Mouse (Mus musculus) liver, embryonic 11.5 days (tissue): Measurements from ENCODE around the gene Fam240a. TPM values are rescaled to one million over a fixed set of nuclear protein-coding genes. Genes with fewer than 3 reads are reported as not detected.

Source experiments
- ATAC-seq: fragments of 200-750 bp; cut with Nextera tagmentation; replicated peaks from 2 replicates; pipeline ENCODE4 v1.8.0; 2017; ENCODE audit warnings: moderate number of reproducible peaks, mild to moderate bottlenecking, moderate TSS enrichment, moderate library complexity; ENCODE audit not compliant: low FRiP score
- DNase-seq: peaks from one replicate; pipeline ENCODE4 v3.0.0-alpha.2; 2017; ENCODE audit warnings: low spot score
- H3K27ac ChIP-seq: fragments of 300-500 bp; sonication (generic); 2 replicates; pipeline ENCODE4 v1.5.1; 2014; ENCODE audit warnings: mild to moderate bottlenecking, low read depth, low read length, control low read depth
- H3K27me3 ChIP-seq: fragments of 300-500 bp; sonication (generic); replicated peaks from 2 replicates; pipeline ENCODE4 v1.6.1; 2014; ENCODE audit warnings: low read length, mixed read lengths; ENCODE audit not compliant: control insufficient read depth, insufficient read depth
- H3K36me3 ChIP-seq: fragments of 300-500 bp; sonication (generic); 2 replicates; pipeline ENCODE4 v1.6.1; 2014; ENCODE audit warnings: mild to moderate bottlenecking, low read length, moderate library complexity, mixed read lengths; ENCODE audit not compliant: control insufficient read depth, insufficient read depth
- H3K4me1 ChIP-seq: fragments of 300-500 bp; sonication (generic); replicated peaks from 2 replicates; pipeline ENCODE4 v1.6.1; 2014; ENCODE audit warnings: low read length, mixed read lengths; ENCODE audit not compliant: control insufficient read depth, insufficient read depth
- H3K4me2 ChIP-seq: fragments of 300-500 bp; sonication (generic); 2 replicates; pipeline ENCODE4 v1.6.1; 2014; ENCODE audit warnings: mild to moderate bottlenecking, control low read depth, moderate library complexity
- H3K4me3 ChIP-seq: fragments of 300-500 bp; sonication (generic); 2 replicates; pipeline ENCODE4 v1.5.1; 2014; ENCODE audit warnings: low read depth, low read length, control low read depth
- H3K9ac ChIP-seq: fragments of 300-500 bp; sonication (generic); 2 replicates; pipeline ENCODE4 v1.6.1; 2014; ENCODE audit warnings: low read depth, low read length, control low read depth
- H3K9me3 ChIP-seq: fragments of 300-500 bp; sonication (generic); 2 replicates; pipeline ENCODE4 v1.6.1; 2016; ENCODE audit warnings: low read length, inconsistent platforms, mixed read lengths; ENCODE audit not compliant: control insufficient read depth
- WGBS: fragments of 180-500 bp; shearing (Covaris S2); extraction: QIAGEN DNeasy Blood & Tissue Kit; methylation state at CpG from one replicate; pipeline ENCODE4 v1.1.7; 2014; 5-methylcytosine and 5-hydroxymethylcytosine counted together
- polyA plus RNA-seq: library from polyadenylated mRNA; unstranded; fragments of >200 nt; fragmentation: Nextera tagmentation; extraction: Ambion mirVana; gene quantifications from 2 replicates; pipeline ENCODE4 v1.2.1, GENCODE M21; 2014

Fam240a gene
- polyA plus RNA-seq, 1 experiment from 2014 or later: not detected

GRCm38 (mm10) chr9:110933850-110934437, 17.3 kb upstream of the Fam240a start:
- H3K4me2 ChIP-seq: no peak overlapping the region
- no peaks in the 10 kb centered on the region for H3K27me3 ChIP-seq
- no peak overlapping the region for H3K27ac ChIP-seq
- DNase-seq: no peak
- no peak for ATAC-seq
- no peaks in the 10 kb centered on the region for H3K9me3 ChIP-seq
- no peaks in the 10 kb centered on the region for H3K36me3 ChIP-seq
- 81% methylated on average over 12 of the region's 12 CpGs for WGBS
- H3K9ac ChIP-seq: no peak overlapping the region
- H3K4me3 ChIP-seq: no peak overlapping the region
- no peaks in the 10 kb centered on the region; the same call in 1 of the 2 replicates for H3K4me1 ChIP-seq

- Histone ChIP-seq H3K9me3 (no peaks in the 10 kb centered on the region), H3K36me3 (no peaks in the 10 kb centered on the region), H3K4me3 (no peak overlapping the region), H3K27me3 (no peaks in the 10 kb centered on the region), H3K27ac (no peak overlapping the region), H3K4me1 (no peaks in the 10 kb centered on the region), H3K9ac (no peak overlapping the region), H3K4me2 (no peak overlapping the region)
- no peak for ATAC-seq
- WGBS: 69% methylated on average over 6 of the region's 6 CpGs
- DNase-seq: no peak
Observed at GRCm38 (mm10) chr9:110931573-110931972, 14.9 kb upstream of the Fam240a start.

- ATAC-seq (no peak), DNase-seq (peak; percentile 71)
- Histone ChIP-seq H3K27ac (no peak overlapping the region), H3K36me3 (no peaks in the 10 kb centered on the region), H3K27me3 (no peaks in the 10 kb centered on the region), H3K4me3 (no peak overlapping the region), H3K4me2 (no peak overlapping the region), H3K9ac (no peak overlapping the region), H3K9me3 (no peaks in the 10 kb centered on the region), H3K4me1 (no peaks in the 10 kb centered on the region)
- WGBS: 18% methylated on average over 7 of the region's 7 CpGs
Observed at GRCm38 (mm10) chr9:110922759-110923158, 6.1 kb upstream of the Fam240a start.

- Histone ChIP-seq H3K9me3 (no peaks in the 10 kb centered on the region), H3K4me3 (no peak overlapping the region), H3K4me1 (no peaks in the 10 kb centered on the region), H3K9ac (no peak overlapping the region), H3K36me3 (no peaks in the 10 kb centered on the region), H3K4me2 (no peak overlapping the region), H3K27ac (no peak overlapping the region), H3K27me3 (no peaks in the 10 kb centered on the region)
- no peak for DNase-seq
- WGBS: 68% methylated on average over 15 of the region's 15 CpGs
- no peak for ATAC-seq
Observed at GRCm38 (mm10) chr9:110920665-110921419, 4.2 kb upstream of the Fam240a start.

GRCm38 (mm10) chr9:110915466-110915865, 1.2 kb downstream of the Fam240a start:
- ATAC-seq: no peak
- no peak for DNase-seq
- Histone ChIP-seq H3K27ac (no peak overlapping the region), H3K4me3 (no peak overlapping the region), H3K9me3 (no peaks in the 10 kb centered on the region), H3K9ac (no peak overlapping the region), H3K4me1 (no peaks in the 10 kb centered on the region), H3K4me2 (no peak overlapping the region), H3K36me3 (no peaks in the 10 kb centered on the region), H3K27me3 (no peaks in the 10 kb centered on the region)
- 39% methylated on average over 8 of the region's 8 CpGs for WGBS

- Histone ChIP-seq H3K9ac (no peak overlapping the region), H3K4me1 (no peaks in the 10 kb centered on the region), H3K4me2 (no peak overlapping the region), H3K9me3 (no peaks in the 10 kb centered on the region), H3K4me3 (no peak overlapping the region), H3K27me3 (no peaks in the 10 kb centered on the region), H3K36me3 (no peaks in the 10 kb centered on the region), H3K27ac (no peak overlapping the region)
- ATAC-seq (no peak), DNase-seq (no peak)
- WGBS: 49% methylated on average over 21 of the region's 21 CpGs
Observed at GRCm38 (mm10) chr9:110914631-110915236, 1.9 kb downstream of the Fam240a start.

GRCm38 (mm10) chr9:110909371-110909967, 7.2 kb downstream of the Fam240a start:
- ATAC-seq: no peak
- 73% methylated on average over 6 of the region's 6 CpGs for WGBS

GRCm38 (mm10) chr9:110908631-110909016, 8.0 kb downstream of the Fam240a start:
- Histone ChIP-seq H3K4me3 (no peak overlapping the region), H3K9me3 (no peaks in the 10 kb centered on the region), H3K27ac (no peak overlapping the region), H3K4me2 (no peak overlapping the region), H3K36me3 (no peaks in the 10 kb centered on the region), H3K4me1 (no peaks in the 10 kb centered on the region), H3K9ac (no peak overlapping the region), H3K27me3 (no peaks in the 10 kb centered on the region; the same call in 1 of the 2 replicates)
- DNase-seq (no peak), ATAC-seq (no peak)
- WGBS: 89% methylated on average over 3 of the region's 3 CpGs

More at GRCm38 (mm10) chr9:110909371-110909967, 7.2 kb downstream of the Fam240a start:
- Histone ChIP-seq H3K4me1 (no peaks in the 10 kb centered on the region), H3K4me3 (no peak overlapping the region), H3K4me2 (no peak overlapping the region), H3K9me3 (no peaks in the 10 kb centered on the region), H3K9ac (no peak overlapping the region), H3K27me3 (no peaks in the 10 kb centered on the region; the same call in 1 of the 2 replicates), H3K27ac (no peak overlapping the region), H3K36me3 (no peaks in the 10 kb centered on the region)
- no peak for DNase-seq
